Mouse (Mus musculus) heart, embryonic 13.5 days (tissue): ENCODE measurements at regions not wholly inside any gene's neighbourhood (a gene's known extent, or its start where the extent isn't known, plus 50 kb on each side); places are given as distances from the start of the nearest gene placed in this dataset.

ENCODE experiments used
- ATAC-seq: fragments of 200-750 bp; cut with Nextera tagmentation; 2 replicates; pipeline ENCODE4 v1.8.0; 2017; ENCODE audit warnings: moderate TSS enrichment; ENCODE audit not compliant: insufficient number of reproducible peaks, low FRiP score, low TSS enrichment; ENCODE audit errors: extremely low read depth
- H3K27ac ChIP-seq: fragments of 300-500 bp; sonication (generic); replicated peaks from 2 replicates; pipeline ENCODE4 v1.5.1; 2015; ENCODE audit warnings: moderate library complexity, mild to moderate bottlenecking, inconsistent platforms
- H3K27me3 ChIP-seq: fragments of 300-500 bp; sonication (generic); replicated peaks from 2 replicates; pipeline ENCODE4 v1.6.1; 2015; ENCODE audit warnings: mild to moderate bottlenecking, inconsistent platforms
- H3K36me3 ChIP-seq: fragments of 300-500 bp; sonication (generic); 2 replicates; pipeline ENCODE4 v1.6.1; 2015; ENCODE audit warnings: mild to moderate bottlenecking, inconsistent platforms
- H3K4me1 ChIP-seq: fragments of 300-500 bp; sonication (generic); 2 replicates; pipeline ENCODE4 v1.6.1; 2015; ENCODE audit warnings: inconsistent platforms
- H3K4me2 ChIP-seq: fragments of 300-500 bp; sonication (generic); 2 replicates; pipeline ENCODE4 v1.6.1; 2015; ENCODE audit warnings: inconsistent platforms, mild to moderate bottlenecking, moderate library complexity
- H3K4me3 ChIP-seq: fragments of 300-500 bp; sonication (generic); 2 replicates; pipeline ENCODE4 v1.5.1; 2015; ENCODE audit warnings: moderate library complexity, mild to moderate bottlenecking, inconsistent platforms
- H3K9ac ChIP-seq: fragments of 300-500 bp; sonication (generic); 2 replicates; pipeline ENCODE4 v1.6.1; 2015; ENCODE audit warnings: inconsistent platforms, mild to moderate bottlenecking, moderate library complexity
- H3K9me3 ChIP-seq: fragments of 300-500 bp; sonication (generic); 2 replicates; pipeline ENCODE4 v1.6.1; 2016; ENCODE audit warnings: inconsistent platforms
- WGBS: fragments of 180-500 bp; shearing (Covaris S2); methylation state at CpG from one replicate; pipeline ENCODE4 v1.1.7; 2015; ENCODE audit warnings: mixed read lengths; 5-methylcytosine and 5-hydroxymethylcytosine counted together

GRCm38 (mm10) chr14:24755426-24756117, 268.6 kb downstream of the Rps24 start:
- 68% methylated on average over 12 of the region's 12 CpGs for whole genome bisulfite sequencing
- Histone ChIP-seq H3K27ac (no peak overlapping the region), H3K4me1 (peaks cover 47% of the 10 kb centered on the region), H3K4me3 (no peak overlapping the region), H3K27me3 (no peaks in the 10 kb centered on the region), H3K9ac (no peak overlapping the region), H3K4me2 (no peak overlapping the region), H3K9me3 (no peaks in the 10 kb centered on the region), H3K36me3 (no peaks in the 10 kb centered on the region)
- no peak for ATAC-seq

GRCm38 (mm10) chr14:24757302-24757701, 270.4 kb downstream of the Rps24 start:
- H3K27ac ChIP-seq = peak overlapping the region; percentile 77
- no peak for ATAC-seq
- WGBS = 10% methylated on average over 1 of the region's 1 CpGs

GRCm38 (mm10) chr14:24757843-24758242, 270.9 kb downstream of the Rps24 start:
- Histone ChIP-seq H3K4me3 (no peak overlapping the region), H3K27ac (peak overlapping the region; percentile 77), H3K9me3 (no peaks in the 10 kb centered on the region), H3K4me2 (no peak overlapping the region), H3K36me3 (no peaks in the 10 kb centered on the region), H3K4me1 (peaks cover 36% of the 10 kb centered on the region), H3K9ac (no peak overlapping the region), H3K27me3 (0 out of 2 replicates have a peak, but pooled peaks cover 7% of the 10 kb centered on the region)
- ATAC-seq = 0 out of 2 replicates have a peak, but pooled peaks have one; percentile 38
- WGBS = 26% methylated on average over 1 of the region's 1 CpGs

More at GRCm38 (mm10) chr14:24757302-24757701, 270.4 kb downstream of the Rps24 start:
- H3K27me3 ChIP-seq = 0 out of 2 replicates have a peak, but pooled peaks cover 7% of the 10 kb centered on the region
- peaks cover 36% of the 10 kb centered on the region for H3K4me1 ChIP-seq
- no peaks in the 10 kb centered on the region for H3K9me3 ChIP-seq
- H3K36me3 ChIP-seq = no peaks in the 10 kb centered on the region
- no peak overlapping the region for H3K4me2 ChIP-seq
- H3K4me3 ChIP-seq = no peak overlapping the region
- H3K9ac ChIP-seq = no peak overlapping the region

- no peak for ATAC-seq
- WGBS = 52% methylated on average over 1 of the region's 1 CpGs
- no peak overlapping the region for H3K27ac ChIP-seq
- H3K4me3 ChIP-seq = no peak overlapping the region
- H3K27me3 ChIP-seq = 0 out of 2 replicates have a peak, but pooled peaks cover 10% of the 10 kb centered on the region
- H3K36me3 ChIP-seq = no peaks in the 10 kb centered on the region
- H3K4me2 ChIP-seq = no peak overlapping the region
- no peak overlapping the region for H3K9ac ChIP-seq
- peaks cover 39% of the 10 kb centered on the region for H3K4me1 ChIP-seq
- H3K9me3 ChIP-seq = no peaks in the 10 kb centered on the region
These were observed 274.0 kb downstream of the Rps24 start for GRCm38 (mm10) chr14:24760926-24761325.

- H3K4me1 ChIP-seq = peaks cover 24% of the 10 kb centered on the region
- H3K4me3 ChIP-seq = no peak overlapping the region
- ATAC-seq = no peak; the same call in 1 of the 2 replicates
These were observed 275.7 kb downstream of the Rps24 start for GRCm38 (mm10) chr14:24762468-24763274.

GRCm38 (mm10) chr14:24763275-24763812, 276.4 kb downstream of the Rps24 start:
- Histone ChIP-seq H3K9me3 (no peaks in the 10 kb centered on the region), H3K4me3 (no peak overlapping the region), H3K9ac (no peak overlapping the region), H3K4me1 (peaks cover 18% of the 10 kb centered on the region), H3K4me2 (no peak overlapping the region), H3K27me3 (0 out of 2 replicates have a peak, but pooled peaks cover 10% of the 10 kb centered on the region), H3K36me3 (no peaks in the 10 kb centered on the region), H3K27ac (no peak overlapping the region)
- ATAC-seq = no peak
- WGBS = 53% methylated on average over 9 of the region's 9 CpGs

More at GRCm38 (mm10) chr14:24762468-24763274, 275.7 kb downstream of the Rps24 start:
- H3K4me2 ChIP-seq = no peak overlapping the region
- H3K36me3 ChIP-seq = no peaks in the 10 kb centered on the region
- H3K27me3 ChIP-seq = 0 out of 2 replicates have a peak, but pooled peaks cover 10% of the 10 kb centered on the region
- 18% methylated on average over 7 of the region's 7 CpGs for whole genome bisulfite sequencing
- no peaks in the 10 kb centered on the region for H3K9me3 ChIP-seq
- no peak overlapping the region for H3K9ac ChIP-seq
- no peak overlapping the region for H3K27ac ChIP-seq

- Histone ChIP-seq H3K4me3 (no peak overlapping the region), H3K27me3 (0 out of 2 replicates have a peak, but pooled peaks cover 10% of the 10 kb centered on the region), H3K9ac (no peak overlapping the region), H3K9me3 (no peaks in the 10 kb centered on the region), H3K36me3 (no peaks in the 10 kb centered on the region), H3K27ac (no peak overlapping the region), H3K4me1 (peaks cover 13% of the 10 kb centered on the region), H3K4me2 (no peak overlapping the region)
- WGBS = 48% methylated on average over 7 of the region's 7 CpGs
- ATAC-seq = no peak
These were observed 276.9 kb downstream of the Rps24 start for GRCm38 (mm10) chr14:24763845-24764244.

- no peaks in the 10 kb centered on the region for H3K36me3 ChIP-seq
- H3K9me3 ChIP-seq = no peaks in the 10 kb centered on the region
- WGBS = 74% methylated on average over 3 of the region's 3 CpGs
- 0 out of 2 replicates have a peak, but pooled peaks cover 9% of the 10 kb centered on the region for H3K27me3 ChIP-seq
- no peak overlapping the region for H3K4me3 ChIP-seq
- H3K4me2 ChIP-seq = no peak overlapping the region
- no peak for ATAC-seq
- peaks cover 12% of the 10 kb centered on the region for H3K4me1 ChIP-seq
- H3K27ac ChIP-seq = no peak overlapping the region
- H3K9ac ChIP-seq = no peak overlapping the region
These were observed 279.3 kb downstream of the Rps24 start for GRCm38 (mm10) chr14:24766260-24766659.

- Histone ChIP-seq H3K4me2 (no peak overlapping the region), H3K9me3 (no peaks in the 10 kb centered on the region), H3K27ac (no peak overlapping the region), H3K27me3 (0 out of 2 replicates have a peak, but pooled peaks cover 5% of the 10 kb centered on the region), H3K36me3 (no peaks in the 10 kb centered on the region), H3K4me1 (peaks cover 16% of the 10 kb centered on the region), H3K4me3 (no peak overlapping the region), H3K9ac (no peak overlapping the region)
- WGBS = 60% methylated on average over 2 of the region's 2 CpGs
- ATAC-seq = no peak
These were observed 279.8 kb downstream of the Rps24 start for GRCm38 (mm10) chr14:24766690-24767089.

- H3K9me3 ChIP-seq = no peaks in the 10 kb centered on the region
- no peak for ATAC-seq
- peaks cover 23% of the 10 kb centered on the region for H3K4me1 ChIP-seq
- no peak overlapping the region for H3K9ac ChIP-seq
- no peaks in the 10 kb centered on the region for H3K36me3 ChIP-seq
- no peak overlapping the region for H3K4me2 ChIP-seq
- H3K4me3 ChIP-seq = no peak overlapping the region
- 0 out of 2 replicates have a peak, but pooled peaks cover 3% of the 10 kb centered on the region for H3K27me3 ChIP-seq
- H3K27ac ChIP-seq = no peak overlapping the region
- 71% methylated on average over 5 of the region's 5 CpGs for WGBS
These were observed 280.4 kb downstream of the Rps24 start for GRCm38 (mm10) chr14:24767316-24767715.

GRCm38 (mm10) chr14:24767964-24768363, 281.0 kb downstream of the Rps24 start:
- H3K27ac ChIP-seq = no peak overlapping the region
- H3K36me3 ChIP-seq = no peaks in the 10 kb centered on the region
- H3K4me2 ChIP-seq = no peak overlapping the region
- H3K4me1 ChIP-seq = peaks cover 24% of the 10 kb centered on the region
- no peaks in the 10 kb centered on the region for H3K9me3 ChIP-seq
- WGBS = 66% methylated on average over 5 of the region's 5 CpGs
- H3K4me3 ChIP-seq = no peak overlapping the region
- H3K9ac ChIP-seq = no peak overlapping the region
- H3K27me3 ChIP-seq = 0 out of 2 replicates have a peak, but pooled peaks cover 3% of the 10 kb centered on the region
- ATAC-seq = no peak
